Mouse (Mus musculus) T-helper 2 cell (primary cell): ENCODE measurements around the gene Cep112.
"Not testable (repeated sequence)": the region's sequence is repeated elsewhere in the genome, so short reads cannot be mapped to it uniquely, and the experiment has no call there.

Experiments used
- in situ Hi-C: fragments of 300-600 bp; cut with MboI, MseI; formaldehyde crosslinking; loops from one replicate; pipeline ENCODE4 v1.15.1; 2025; ENCODE audit warnings: high pct_unique_total_duplicates

The Cep112 gene

DNA sequence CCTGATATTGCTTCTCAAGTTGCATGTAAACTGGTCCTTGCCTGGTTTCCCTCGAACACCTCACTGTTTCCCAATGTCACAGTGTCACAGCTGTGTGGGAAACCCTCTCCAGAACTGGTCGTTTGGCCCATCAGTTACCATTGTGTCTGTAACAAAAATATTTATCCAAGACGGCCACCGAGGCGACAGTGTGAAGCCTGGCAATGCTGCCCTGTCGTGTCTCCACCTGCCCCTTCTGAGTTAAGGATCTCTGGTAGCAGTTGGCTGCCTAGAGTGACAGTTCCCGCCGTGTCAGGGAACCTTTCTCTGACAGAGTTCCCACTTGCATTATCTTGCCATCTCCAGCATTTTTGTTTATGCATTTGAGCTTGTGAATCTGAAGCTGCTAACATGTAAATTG lies 440.8 kb downstream of the Cep112 start:
- in situ Hi-C loops = no loop called here

DNA sequence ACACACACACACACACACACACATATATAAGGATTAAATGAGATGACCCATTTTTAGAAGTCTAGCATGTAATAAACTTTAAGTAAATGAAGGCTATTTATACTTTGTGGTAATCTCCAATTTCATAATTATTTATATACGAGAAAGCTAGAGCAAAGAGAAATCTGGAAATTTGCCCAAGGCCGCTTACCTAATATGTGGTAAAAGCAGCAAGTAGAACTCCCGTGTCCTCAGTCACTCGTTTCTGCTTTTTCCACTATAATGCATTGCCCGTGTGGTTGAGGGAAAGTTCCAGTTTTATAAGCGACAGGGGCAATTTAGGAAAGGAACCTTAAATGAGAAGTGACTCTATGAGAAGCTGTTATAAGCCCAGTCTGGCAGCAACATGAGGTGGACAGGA lies 442.5 kb downstream of the Cep112 start:
- in situ Hi-C loops = no loop called here

DNA sequence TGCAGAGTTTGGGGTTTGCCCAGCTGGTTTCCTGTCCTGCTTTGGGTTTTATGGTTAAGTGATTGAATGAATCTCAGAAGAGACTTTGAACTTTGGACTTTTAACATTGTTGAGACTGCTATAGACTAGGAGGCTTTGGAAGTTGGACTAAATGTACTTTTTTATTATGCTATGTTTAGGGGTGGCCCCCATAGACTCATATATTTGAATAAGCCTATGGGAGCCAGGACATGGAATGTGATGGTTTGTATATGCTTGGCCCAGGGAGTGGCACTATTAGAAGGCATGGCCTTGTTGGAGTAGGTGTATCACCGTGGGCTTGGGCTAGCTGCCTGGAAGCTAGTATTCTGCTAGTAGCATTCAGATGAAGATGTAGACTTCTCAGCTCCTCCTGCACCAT lies 446.3 kb downstream of the Cep112 start:
- in situ Hi-C loops = not testable (repeated sequence)

DNA sequence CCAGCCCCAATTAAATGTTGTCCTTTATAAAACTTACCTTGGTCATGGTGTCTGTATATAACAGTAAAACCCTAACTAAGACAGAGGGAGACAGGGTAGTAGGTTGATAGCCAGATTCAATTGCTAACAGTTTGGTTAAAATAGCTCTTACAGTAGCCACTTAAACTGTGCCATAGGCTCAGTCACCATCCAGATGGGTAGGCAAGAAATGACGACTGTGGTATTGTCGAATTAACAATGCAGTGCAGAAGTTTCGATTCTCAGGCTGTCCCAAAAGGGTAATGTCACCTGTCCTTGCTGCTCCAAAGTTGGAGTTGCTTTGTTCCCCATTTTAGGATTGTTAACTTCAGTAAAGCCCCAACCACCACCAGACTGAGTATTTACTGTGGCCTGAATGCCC lies 446.8 kb downstream of the Cep112 start:
- in situ Hi-C loops = no loop called here

DNA sequence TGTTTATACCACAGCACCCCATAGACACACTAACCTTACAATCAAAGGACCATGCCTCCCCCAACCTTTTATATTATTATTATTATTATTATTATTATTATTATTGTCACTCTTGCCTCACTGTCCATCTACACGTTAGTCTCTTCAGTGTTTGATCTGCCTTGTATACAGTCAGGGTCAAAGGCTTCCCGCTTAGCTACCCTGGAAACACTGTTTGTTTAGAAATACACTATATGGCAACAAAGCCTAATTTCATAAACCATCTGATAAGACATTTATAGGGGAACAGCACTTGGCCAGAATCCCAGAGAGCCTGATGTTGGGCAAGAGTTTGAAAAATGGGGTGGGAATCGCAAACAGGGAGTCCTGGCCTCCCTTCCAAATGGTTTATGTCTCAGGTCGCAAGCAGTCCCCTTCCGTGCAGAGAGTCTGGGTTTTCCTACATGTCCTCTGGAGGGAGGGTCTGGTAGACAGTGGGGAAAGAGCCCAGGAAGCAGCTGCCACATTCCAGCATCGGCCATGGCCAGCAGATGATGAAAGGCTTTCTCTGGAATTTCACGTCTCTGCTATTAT lies 451.7 kb downstream of the Cep112 start:
- in situ Hi-C loops = no loop called here

DNA sequence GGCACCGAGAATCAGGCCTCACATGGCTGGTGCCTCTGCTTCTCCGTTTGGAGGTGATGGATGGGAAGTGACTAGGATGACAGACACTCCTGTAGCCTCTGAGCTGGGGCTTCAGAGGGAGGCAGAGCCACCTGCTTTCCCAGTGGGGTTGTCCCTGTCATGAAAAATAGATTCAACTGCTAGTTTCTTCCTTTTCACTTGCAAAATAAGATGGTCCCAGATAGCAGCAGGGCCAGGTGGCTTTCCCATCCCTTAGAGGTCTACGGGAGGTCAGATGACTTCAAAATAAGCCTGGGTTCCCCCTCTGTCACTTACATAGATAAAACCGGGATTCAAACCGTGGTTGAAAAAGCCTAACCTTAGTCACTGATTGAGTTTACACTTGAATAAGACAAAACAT lies 452.5 kb downstream of the Cep112 start:
- in situ Hi-C loops = no loop called here

DNA sequence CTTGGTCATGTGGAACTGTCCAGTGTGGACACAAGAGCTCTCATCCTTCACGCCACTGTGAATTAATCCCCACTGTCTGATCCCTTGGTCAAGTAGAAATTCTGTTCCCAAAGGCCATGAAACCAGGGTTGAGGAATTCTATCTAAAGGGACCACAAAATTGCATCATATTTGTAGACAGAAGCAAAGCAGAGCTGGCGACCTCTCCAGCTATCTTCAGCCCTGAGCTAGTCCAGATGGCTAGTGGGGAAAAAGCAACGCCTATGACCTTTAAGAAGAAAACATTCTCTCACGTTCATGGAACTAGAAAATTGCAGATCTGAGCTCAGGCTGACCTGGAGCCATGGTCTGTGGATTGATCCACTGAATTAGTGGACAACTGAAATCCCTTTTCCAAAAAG lies 455.6 kb downstream of the Cep112 start:
- in situ Hi-C loops = loop anchor here (5.0 kb wide), 1 partner anchor 102 kb away; no protein-coding TSS in a partner anchor

DNA sequence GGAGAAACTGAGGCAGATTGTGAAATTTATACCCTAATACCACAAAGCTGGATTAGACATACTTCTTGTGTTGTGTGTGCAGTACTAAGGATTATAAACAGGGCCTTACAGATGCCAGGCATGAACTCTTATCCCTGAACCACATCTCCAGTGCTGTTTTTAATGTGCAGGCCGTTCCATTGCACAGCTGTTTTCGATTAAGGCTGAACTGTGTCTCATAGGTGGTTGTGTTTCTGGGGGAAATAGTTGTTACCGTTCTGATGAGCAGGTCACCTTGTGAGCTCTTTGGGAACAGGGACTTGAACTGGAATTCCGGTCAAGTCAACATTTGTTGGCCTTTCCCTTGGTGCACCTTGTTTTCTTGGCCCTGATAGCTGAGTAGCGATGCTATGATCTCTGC lies 456.7 kb downstream of the Cep112 start:
- in situ Hi-C loops = loop anchor here (5.0 kb wide), 1 partner anchor 101 kb away; no protein-coding TSS in a partner anchor

DNA sequence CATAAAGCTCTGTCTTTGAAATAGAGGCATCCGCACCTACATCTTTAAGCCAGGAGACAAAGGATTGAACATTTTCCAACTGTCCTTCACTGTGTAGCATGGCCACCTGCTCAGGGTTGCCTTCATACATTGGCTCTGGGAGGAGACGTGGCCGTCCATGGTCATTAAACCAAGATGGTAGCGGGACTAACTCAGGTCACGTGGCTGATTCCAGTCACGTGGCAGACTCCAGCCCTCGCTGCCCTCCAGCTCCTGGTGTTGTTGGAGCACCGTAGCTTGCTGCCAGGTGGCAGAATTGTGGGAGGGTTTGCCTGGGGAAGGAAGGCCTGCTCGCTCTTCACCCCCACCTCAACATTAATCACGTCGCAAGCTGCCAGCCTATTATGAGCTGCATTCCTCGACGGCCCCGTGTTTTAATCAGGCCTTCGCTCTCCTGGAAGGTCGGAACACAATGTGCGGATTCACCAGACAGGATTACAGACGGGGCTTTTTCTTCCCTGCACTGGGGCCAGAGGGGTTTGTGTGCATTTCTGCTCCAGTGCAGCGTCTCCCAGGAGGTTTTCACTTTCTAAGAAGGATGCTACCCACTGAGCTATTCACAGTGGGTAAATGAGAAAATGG lies 460.4 kb downstream of the Cep112 start:
- in situ Hi-C loops = no loop called here

DNA sequence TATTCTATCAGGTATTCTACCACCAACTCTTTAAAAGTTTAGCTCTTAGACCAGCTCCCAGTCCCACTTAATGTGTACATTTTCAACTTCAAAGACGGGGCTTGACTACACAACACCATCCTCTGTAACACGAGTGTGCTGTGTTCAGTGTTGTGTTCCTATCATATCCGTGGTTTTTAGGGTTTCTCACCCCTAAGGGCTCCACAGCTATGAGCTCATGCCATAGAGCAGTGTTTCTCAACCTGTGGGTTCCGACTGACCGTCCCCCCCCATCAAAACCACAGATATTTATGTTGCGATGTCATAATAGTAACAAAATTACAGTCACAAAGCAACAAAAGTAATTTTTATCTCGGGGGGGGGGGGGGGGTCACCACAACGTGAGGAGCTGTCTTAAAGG lies 461.1 kb downstream of the Cep112 start:
- in situ Hi-C loops = no loop called here

DNA sequence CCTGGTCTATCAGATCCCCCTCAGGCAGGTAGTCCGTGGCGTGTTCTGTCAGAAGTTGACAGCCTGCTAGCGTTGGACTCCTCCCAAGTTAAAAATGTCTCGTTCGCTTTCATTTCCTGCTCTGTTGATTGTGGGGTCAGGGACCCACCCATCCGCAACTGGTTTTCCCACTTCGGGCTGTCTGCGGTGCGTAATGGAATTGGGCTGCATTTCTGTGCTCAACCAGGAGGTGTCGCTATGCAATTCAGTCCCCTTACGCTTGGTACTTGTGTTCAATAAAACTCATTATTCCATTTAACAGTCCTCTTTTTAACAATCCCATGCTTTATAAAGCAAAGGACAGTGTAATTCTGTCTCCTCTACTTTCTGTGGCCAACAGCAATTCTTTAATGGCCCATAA lies 464.1 kb downstream of the Cep112 start:
- in situ Hi-C loops = no loop called here

DNA sequence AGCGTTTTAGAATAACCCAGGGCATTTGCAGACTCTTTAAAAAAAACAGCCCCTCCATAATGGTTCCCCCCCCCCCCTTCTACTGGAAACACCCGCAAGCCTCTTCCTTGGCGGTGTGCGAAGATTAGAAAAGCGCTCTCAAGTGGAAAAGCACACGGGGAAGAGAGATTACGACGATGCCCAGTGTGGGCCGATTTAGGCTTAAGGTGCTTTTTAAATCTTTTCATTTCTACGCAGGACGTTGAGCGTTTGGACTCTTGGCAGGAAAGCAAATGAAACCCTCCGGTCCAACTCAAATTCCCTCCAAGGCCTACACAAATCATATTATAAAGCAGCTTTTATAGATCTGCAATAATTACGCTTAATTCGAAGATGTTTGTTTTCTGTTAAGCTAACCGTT lies 465.6 kb downstream of the Cep112 start:
- in situ Hi-C loops = no loop called here

DNA sequence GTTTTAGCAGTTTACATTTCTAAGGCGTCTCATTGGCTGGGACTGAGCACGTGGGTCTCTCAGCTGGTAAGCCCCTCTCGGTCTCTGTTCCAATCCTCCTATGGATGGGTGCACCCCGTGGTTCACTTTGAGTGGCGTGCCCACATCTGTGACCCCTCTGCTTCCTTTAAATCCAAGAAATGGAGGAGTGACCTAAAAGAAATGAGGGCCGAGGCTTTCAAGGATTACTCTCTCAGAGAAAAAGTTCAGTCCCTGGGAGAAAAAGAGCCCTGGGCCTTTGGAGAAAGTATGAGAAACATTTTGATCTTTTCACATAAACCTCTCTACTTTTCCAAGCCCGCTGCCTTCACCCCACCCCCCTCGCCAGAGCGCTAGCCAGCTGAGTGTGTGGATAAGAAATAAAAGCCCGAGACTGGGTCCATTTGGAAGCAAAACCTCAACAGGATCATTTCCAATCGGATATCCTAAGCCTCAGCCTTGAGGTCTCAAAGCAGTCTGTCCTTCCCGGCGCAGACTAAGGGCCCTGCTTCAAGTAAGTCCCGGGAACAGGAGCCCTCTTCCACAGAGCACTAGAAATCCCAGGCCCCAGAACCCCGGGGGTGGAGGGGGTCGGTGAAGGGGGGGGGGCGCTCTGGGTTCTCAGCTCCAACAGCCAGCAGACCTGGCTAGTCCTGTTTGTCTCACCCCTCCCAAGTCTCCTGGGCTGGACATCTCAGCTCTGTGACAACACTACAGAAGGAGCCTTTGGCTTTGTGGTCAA lies 466.3 kb downstream of the Cep112 start:
- in situ Hi-C loops = no loop called here

DNA sequence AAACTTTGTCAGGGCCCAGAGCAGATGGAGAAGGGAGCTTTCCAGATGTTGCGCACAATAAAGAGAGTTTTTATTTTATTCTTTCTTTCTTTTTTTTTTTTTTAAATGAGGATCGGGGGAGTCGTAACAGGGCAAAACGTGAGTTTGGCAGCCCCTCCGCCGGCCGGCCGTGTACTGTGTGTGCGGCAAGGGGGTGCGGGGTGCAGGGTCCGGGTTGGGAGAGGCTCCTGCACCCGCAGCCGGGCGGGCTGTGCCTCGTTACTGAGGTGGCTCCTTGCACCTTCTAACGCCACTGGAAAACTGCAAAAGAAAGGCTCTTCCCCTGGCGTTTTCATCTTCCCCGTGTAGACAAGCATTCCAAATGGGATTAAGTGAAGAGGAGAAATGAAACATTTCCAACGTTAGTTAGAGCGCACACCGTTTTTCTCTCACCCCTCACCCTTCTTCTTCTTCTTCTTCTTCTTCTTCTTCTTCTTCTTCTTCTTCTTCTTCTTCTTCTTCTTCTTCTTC lies 466.9 kb downstream of the Cep112 start:
- in situ Hi-C loops = no loop called here

DNA sequence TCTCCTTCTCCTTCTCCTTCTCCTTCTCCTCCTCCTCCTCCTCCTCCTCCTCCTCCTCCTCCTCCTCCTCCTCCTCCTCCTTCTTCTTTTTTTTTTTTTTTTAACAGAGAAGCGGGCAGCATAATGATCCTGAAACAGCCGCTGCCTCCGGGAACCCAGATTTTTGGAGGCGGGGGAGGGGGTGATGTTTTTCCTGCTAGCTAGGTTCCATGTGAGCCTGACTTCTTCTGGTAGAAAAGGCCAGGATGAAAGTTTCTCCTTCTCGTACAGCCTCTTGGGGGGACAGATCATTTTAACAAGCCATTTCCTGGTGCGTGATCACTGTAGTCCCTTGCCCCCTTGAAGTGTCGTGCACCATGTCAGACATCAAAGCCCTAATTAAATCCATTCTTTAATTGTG lies 467.4 kb downstream of the Cep112 start:
- in situ Hi-C loops = no loop called here

DNA sequence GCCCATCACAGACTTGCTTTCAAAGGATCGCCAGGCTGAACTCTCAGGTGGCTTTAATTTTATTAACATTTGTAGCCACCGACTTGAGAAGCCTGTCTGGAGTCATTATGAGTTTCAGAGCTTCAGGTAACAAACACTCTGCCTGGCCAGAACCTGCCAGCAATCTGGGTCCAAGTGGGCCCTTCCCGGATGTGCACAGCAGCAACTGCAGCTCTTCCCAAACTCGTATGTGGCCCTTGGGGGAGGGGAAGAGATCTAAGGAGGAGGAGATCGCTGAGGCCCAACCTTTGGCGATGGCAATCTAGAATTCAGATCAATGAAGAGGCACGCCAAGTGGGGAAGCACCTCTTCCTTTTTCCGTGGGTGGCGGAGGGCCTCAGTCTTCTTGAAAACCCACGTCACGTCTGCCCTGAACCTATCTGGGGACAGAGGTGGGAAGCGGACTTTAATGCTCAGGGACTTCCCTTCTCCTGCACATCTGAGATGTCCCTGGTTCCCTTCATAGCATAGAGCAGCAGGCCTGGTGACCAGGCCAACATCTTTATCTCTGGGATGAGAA lies 468.3 kb downstream of the Cep112 start:
- in situ Hi-C loops = no loop called here

DNA sequence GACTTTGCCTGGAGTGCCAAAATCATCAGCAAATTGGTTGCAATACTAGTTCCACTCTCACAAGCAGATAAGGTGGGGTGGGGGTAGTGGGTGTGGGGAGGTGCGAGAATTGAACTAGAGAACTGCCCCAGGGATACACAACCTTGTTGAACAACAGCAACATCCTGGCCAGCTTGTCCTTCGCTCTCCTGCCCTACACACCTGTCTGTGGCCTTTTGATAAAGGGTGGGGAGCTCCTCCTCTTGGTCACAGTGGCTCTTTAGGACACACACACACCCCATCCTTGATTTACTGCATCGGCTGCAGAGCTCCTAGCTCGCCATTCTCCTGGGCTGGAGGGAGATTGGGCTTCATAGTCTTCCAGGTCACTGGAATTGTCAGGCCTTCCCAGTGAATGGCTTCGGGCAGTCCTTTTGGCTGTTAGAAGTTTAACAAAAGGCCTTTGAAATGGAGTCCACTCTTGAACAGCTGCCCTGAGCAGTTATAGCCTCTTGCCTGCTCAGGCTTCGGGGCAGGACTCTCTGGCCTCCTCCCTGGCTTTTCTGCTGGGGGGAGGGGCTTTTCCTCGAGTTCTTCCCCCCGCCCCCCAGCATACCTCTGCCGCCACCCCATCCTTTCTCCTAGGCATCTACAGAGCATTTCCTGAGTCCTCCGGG lies 469.0 kb downstream of the Cep112 start:
- in situ Hi-C loops = no loop called here

DNA sequence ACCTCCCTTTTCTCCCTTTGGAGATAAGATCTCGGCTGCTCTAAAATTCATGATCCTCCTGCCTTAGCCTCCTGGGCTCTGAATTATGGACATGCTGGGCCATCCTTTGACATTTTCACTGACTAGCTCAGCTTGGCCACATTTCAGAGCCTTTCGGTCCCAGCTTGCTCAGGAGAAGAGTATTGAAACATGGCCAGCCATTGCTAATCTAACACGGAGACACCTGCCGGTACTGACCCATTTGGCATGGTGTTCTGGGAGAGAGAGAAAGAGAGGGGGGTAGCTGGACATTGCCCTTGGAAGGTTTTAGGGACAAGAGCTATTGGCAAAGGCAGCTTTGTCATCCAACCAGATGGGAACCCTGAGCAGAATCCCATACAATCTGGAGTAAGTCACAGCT lies 472.0 kb downstream of the Cep112 start:
- in situ Hi-C loops = no loop called here

DNA sequence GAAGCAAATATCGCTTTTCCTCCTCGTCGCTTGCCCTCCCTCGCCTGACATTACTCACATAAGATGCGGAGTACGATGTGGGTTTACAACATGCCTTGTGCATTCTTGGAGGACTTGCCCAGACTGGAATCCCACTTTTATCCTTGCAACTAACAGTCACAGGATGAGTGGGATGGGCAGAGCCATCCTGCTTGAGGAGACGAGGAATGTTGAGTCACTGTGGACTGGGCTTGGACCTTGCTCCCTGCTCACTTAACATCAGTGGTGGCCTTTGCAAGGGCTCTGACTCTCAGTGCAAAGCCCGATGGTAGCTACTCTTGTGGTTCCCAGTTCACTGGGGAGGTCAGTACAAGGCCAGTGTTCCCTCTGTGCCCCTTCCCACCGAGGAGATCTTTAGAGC lies 473.1 kb downstream of the Cep112 start:
- in situ Hi-C loops = no loop called here

DNA sequence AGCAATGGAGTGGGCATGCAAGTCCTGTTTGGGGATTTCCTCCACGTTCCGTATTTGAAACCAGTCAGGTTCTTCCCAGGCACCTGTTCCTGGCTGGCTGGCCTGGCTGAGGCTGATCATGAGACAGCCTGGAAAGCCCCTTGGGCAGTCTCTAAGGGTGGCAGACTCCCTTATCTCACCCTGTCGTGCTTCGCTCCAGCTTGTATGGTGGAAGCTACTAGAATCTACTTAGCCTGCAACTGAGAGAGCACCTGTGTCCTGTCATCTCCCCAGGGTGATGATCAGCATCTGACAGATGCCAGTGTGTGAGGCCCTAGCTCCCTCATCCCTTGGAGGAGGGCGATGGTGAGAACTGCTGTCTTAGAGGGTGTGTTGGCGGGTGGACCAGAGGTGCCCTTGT lies 473.5 kb downstream of the Cep112 start:
- in situ Hi-C loops = no loop called here

DNA sequence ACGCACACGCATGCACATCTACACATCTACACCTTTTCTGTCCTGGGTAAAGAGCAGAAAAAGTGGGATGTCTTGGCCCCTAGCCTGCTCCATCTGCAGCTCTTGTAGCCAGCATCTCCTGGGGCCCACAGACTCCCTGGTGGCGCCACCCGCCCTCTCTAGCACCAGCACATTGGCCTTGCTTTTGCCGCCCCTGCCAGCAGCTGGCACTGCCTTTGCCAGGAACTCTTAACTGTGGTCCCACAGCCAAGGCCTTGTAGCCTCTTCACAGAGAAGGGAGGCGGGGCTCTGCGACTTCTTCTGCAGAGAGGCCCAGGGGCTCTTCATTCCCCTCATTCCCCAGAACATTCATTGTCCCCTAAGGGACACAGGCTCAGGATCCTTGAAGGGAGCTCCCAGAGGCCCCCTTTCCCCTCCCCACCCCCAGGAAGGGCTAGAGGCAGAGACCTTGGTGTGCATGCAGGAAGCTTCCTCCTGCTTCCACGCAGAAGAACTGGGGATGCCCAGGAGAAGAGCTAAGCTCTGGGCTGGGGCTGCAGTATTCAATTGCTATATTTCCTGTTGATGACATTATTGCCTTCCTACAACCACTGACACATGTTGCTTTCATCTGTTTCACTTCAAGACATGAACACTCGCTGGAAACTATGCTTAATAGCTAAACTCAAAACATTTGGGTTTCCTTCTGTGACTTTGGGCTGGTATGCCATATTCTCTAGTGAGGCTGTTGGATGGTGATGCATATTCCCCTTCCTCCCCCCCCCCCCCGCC lies 475.9 kb downstream of the Cep112 start:
- in situ Hi-C loops = no loop called here
